Mouse (Mus musculus): ENCODE measurements at regions not wholly inside any gene's neighbourhood (a gene's known extent, or its start where the extent isn't known, plus 50 kb on each side); places are given as distances from the start of the nearest gene placed in this dataset.

DNA sequence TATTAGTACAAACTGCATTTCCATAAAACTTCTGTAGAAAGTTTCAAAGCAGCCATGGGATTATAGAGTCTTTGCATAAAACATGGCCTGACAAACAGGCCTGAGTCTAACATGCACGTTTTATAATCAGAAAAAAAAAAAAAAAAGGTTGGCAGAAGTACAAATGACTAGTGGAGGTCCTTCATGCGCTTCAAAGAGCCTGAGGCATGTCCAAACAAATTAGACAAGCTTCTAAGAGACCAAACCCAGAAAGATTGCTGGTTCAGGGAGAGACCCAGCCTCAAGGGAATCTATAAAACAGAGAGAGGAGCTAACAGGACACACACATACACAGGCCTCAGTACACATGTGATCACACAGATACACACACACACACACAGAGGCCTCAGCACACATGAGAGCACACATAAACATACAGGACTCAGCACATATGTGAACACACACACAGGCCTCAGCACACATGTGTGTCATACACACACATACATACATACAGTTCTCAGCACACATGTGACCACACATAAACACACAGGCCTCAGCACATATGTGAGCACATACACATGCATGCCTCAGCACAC lies 57.0 kb upstream of the Gnaq start:
- DNase-seq (ENCODE audit: low spot score, missing footprints): no peak
- no peak overlapping the region for H3K4me3 ChIP-seq (ENCODE audit: low read depth, low read length)

DNA sequence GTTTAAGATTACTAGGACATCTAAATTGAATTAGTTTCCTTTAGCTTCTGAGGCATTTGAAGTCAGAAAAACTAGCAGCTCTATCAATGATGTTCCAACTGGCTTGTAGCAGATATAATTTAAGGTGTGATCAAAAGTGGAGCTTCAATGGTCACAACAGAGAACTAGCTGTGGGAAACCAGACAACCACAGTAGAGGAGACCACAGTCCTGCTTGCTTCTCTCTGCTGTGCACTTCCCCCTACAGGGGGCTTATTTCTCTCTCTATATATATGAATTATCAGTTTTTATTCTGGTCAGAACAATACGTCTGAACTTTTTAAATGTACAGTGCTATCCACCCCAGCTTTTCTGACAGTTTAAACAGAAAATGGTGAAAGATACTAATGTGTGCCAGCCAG lies 57.6 kb upstream of the Gnaq start:
- 90% methylated on average over 1 of the region's 1 CpGs for WGBS

More for the DNA sequence above, 57.0 kb upstream of the Gnaq start:
- Histone ChIP-seq H3K9me3 (ENCODE audit: control insufficient read depth, low read length) (no peaks in the 10 kb centered on the region), H3K36me3 (ENCODE audit: control insufficient read depth, insufficient read depth, low read length) (no peaks in the 10 kb centered on the region), H3K4me1 (ENCODE audit: control insufficient read depth, insufficient read depth, low read length) (no peaks in the 10 kb centered on the region), H3K27ac (ENCODE audit: low read depth, low read length) (no peak overlapping the region), H3K4me2 (no peak overlapping the region), H3K9ac (ENCODE audit: low read length) (no peak overlapping the region), H3K27me3 (ENCODE audit: control insufficient read depth, insufficient read depth, low read length) (no peaks in the 10 kb centered on the region)
- WGBS: 58% methylated on average over 2 of the region's 2 CpGs
- no peak for ATAC-seq (ENCODE audit: low FRiP score)

DNA sequence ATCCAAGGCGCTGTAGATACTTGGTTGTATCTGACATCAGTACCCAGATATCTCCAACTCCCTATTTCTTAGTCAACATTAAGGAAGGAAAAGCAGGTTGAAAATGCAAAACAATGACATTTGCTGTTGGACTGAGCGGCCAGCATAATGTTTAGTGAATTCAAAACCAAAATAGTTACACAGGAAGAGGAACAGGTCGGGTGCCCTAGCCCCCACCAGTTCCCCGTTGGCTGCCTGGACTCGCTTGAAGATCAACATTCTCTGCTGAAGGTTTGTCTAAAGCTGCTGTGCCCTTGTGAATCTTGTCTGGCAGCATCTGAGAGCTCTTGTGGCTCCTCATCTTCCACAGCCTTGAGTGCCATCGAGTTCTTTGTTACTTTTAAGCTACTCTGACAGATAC lies 65.3 kb upstream of the Gnaq start:
- Histone ChIP-seq H3K9me3 (ENCODE audit: control insufficient read depth, low read length) (no peaks in the 10 kb centered on the region), H3K4me3 (ENCODE audit: low read depth, low read length) (no peak overlapping the region), H3K27ac (ENCODE audit: low read depth, low read length) (no peak overlapping the region), H3K4me1 (ENCODE audit: control insufficient read depth, insufficient read depth, low read length) (no peaks in the 10 kb centered on the region), H3K4me2 (no peak overlapping the region), H3K36me3 (ENCODE audit: control insufficient read depth, insufficient read depth, low read length) (no peaks in the 10 kb centered on the region), H3K9ac (ENCODE audit: low read length) (no peak overlapping the region), H3K27me3 (ENCODE audit: control insufficient read depth, insufficient read depth, low read length) (no peaks in the 10 kb centered on the region)
- 83% methylated on average over 6 of the region's 6 CpGs for WGBS
- DNase-seq (ENCODE audit: low spot score, missing footprints) (no peak), ATAC-seq (ENCODE audit: low FRiP score) (no peak)

More for the DNA sequence above, 57.6 kb upstream of the Gnaq start:
- no peak overlapping the region for H3K9ac ChIP-seq (ENCODE audit: low read length)
- H3K27me3 ChIP-seq (ENCODE audit: control insufficient read depth, insufficient read depth, low read length): no peaks in the 10 kb centered on the region
- ATAC-seq (ENCODE audit: low FRiP score) (no peak), DNase-seq (ENCODE audit: low spot score, missing footprints) (no peak)
- H3K4me1 ChIP-seq (ENCODE audit: control insufficient read depth, insufficient read depth, low read length): no peaks in the 10 kb centered on the region
- H3K27ac ChIP-seq (ENCODE audit: low read depth, low read length): no peak overlapping the region
- H3K4me3 ChIP-seq (ENCODE audit: low read depth, low read length): no peak overlapping the region
- no peaks in the 10 kb centered on the region for H3K36me3 ChIP-seq (ENCODE audit: control insufficient read depth, insufficient read depth, low read length)
- H3K9me3 ChIP-seq (ENCODE audit: control insufficient read depth, low read length): no peaks in the 10 kb centered on the region
- no peak overlapping the region for H3K4me2 ChIP-seq

- Histone ChIP-seq H3K36me3 (ENCODE audit: control insufficient read depth, insufficient read depth, low read length) (no peaks in the 10 kb centered on the region), H3K27me3 (ENCODE audit: control insufficient read depth, insufficient read depth, low read length) (no peaks in the 10 kb centered on the region), H3K9me3 (ENCODE audit: control insufficient read depth, low read length) (no peaks in the 10 kb centered on the region), H3K4me2 (no peak overlapping the region), H3K4me1 (ENCODE audit: control insufficient read depth, insufficient read depth, low read length) (no peaks in the 10 kb centered on the region), H3K27ac (ENCODE audit: low read depth, low read length) (no peak overlapping the region), H3K9ac (ENCODE audit: low read length) (no peak overlapping the region), H3K4me3 (ENCODE audit: low read depth, low read length) (no peak overlapping the region)
- WGBS: 95% methylated on average over 3 of the region's 3 CpGs
- ATAC-seq (ENCODE audit: low FRiP score): no peak
- DNase-seq (ENCODE audit: low spot score, missing footprints): peak; percentile 75
Measured at GRCm38 (mm10) chr19:16064911-16065310, 67.7 kb upstream of the Gnaq start.

DNA sequence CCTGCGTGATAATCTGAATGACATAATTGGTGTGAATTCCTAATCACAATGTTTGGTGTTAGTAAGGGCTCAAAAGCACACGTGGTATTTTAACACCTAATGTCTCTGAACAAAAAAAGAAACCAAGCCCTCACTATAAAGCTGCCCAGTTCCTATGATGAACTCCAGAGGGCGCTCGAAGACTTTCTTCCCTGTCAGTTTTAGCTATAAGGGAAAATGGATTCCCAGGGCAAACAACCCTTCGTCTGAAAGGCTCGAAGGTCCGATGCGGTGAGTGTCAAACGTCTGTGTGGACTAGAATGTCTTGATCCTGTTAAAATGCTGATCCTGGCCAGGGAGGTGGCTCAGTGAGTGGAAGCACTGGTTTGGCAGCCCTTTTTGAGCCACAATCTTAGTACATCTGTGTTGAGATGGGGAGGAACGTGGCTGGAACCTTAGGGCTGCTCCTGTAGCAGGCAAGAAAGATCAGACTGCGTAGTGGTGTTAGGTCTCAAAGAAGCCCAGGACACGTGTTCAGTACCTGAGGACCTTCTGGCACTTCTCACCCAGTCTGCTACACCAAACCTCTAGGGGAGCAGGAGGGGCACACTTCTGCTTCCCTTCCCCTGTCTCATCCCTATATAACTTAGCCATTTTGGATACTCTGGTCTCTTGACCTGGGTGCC lies 68.6 kb upstream of the Gnaq start:
- WGBS: 14% methylated on average over 12 of the region's 12 CpGs
- H3K27ac ChIP-seq (ENCODE audit: low read depth, low read length): no peak overlapping the region

DNA sequence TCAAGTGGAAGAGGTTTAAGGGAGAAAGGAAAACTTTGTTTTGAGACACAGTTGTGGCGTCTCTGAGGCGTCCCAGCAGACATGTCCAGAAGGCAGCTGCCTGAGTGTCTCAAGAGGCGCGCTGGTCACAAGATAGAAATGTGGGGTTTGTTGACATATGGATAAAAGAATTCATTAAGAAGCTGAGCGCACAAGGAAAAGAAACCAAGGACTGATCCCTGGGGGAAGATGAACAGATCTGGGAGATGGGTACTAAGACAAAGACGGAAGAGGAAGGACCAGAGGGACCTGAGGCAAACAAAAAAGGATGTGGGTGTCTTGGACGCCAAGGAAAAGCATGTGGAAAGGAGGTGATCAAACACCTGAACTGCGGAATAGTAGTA lies 69.1 kb upstream of the Gnaq start:
- Histone ChIP-seq H3K27ac (ENCODE audit: low read depth, low read length) (no peak overlapping the region), H3K9me3 (ENCODE audit: control insufficient read depth, low read length) (no peaks in the 10 kb centered on the region), H3K9ac (ENCODE audit: low read length) (no peak overlapping the region), H3K4me1 (ENCODE audit: control insufficient read depth, insufficient read depth, low read length) (no peaks in the 10 kb centered on the region), H3K27me3 (ENCODE audit: control insufficient read depth, insufficient read depth, low read length) (no peaks in the 10 kb centered on the region), H3K36me3 (ENCODE audit: control insufficient read depth, insufficient read depth, low read length) (no peaks in the 10 kb centered on the region), H3K4me3 (ENCODE audit: low read depth, low read length) (no peak overlapping the region), H3K4me2 (no peak overlapping the region)
- no peak for DNase-seq (ENCODE audit: low spot score, missing footprints)
- peak; percentile 39; the same call in 1 of the 2 replicates for ATAC-seq (ENCODE audit: low FRiP score)
- 55% methylated on average over 8 of the region's 8 CpGs for WGBS

More for the DNA sequence above, 68.6 kb upstream of the Gnaq start:
- H3K9ac ChIP-seq (ENCODE audit: low read length): peak overlapping the region; percentile 53
- H3K36me3 ChIP-seq (ENCODE audit: control insufficient read depth, insufficient read depth, low read length): no peaks in the 10 kb centered on the region
- H3K4me1 ChIP-seq (ENCODE audit: control insufficient read depth, insufficient read depth, low read length): no peaks in the 10 kb centered on the region
- ATAC-seq (ENCODE audit: low FRiP score) (peak; percentile 75), DNase-seq (ENCODE audit: low spot score, missing footprints) (peak; percentile 98)
- H3K4me3 ChIP-seq (ENCODE audit: low read depth, low read length): no peak overlapping the region
- no peaks in the 10 kb centered on the region for H3K9me3 ChIP-seq (ENCODE audit: control insufficient read depth, low read length)
- peak overlapping the region; percentile 34; the same call in 1 of the 2 replicates for H3K4me2 ChIP-seq
- H3K27me3 ChIP-seq (ENCODE audit: control insufficient read depth, insufficient read depth, low read length): no peaks in the 10 kb centered on the region

DNA sequence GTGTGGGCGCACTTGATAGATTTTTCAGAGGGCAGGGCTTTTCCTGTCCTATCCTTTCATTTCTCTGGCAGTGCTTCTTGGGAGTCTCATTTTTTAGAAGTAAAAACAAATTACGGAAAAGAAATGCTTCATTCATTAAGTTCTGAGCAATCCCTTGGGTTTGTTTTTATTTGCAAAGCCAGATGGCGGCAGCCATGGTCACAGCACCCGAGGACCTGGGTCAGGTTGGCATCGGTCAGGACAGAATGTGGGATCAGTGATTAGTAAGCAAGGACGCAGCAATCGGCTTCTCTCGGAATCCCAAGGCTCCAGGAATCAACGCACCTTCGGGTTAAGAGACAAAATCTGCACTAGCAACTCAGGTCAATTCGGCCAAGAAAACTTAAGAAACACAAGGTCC lies 70.8 kb upstream of the Gnaq start:
- no peaks in the 10 kb centered on the region for H3K9me3 ChIP-seq (ENCODE audit: control insufficient read depth, low read length)
- H3K27ac ChIP-seq (ENCODE audit: low read depth, low read length): no peak overlapping the region
- no peak overlapping the region for H3K4me2 ChIP-seq
- H3K36me3 ChIP-seq (ENCODE audit: control insufficient read depth, insufficient read depth, low read length): no peaks in the 10 kb centered on the region
- no peak overlapping the region for H3K9ac ChIP-seq (ENCODE audit: low read length)
- no peaks in the 10 kb centered on the region for H3K27me3 ChIP-seq (ENCODE audit: control insufficient read depth, insufficient read depth, low read length)
- H3K4me3 ChIP-seq (ENCODE audit: low read depth, low read length): no peak overlapping the region
- DNase-seq (ENCODE audit: low spot score, missing footprints): no peak
- 87% methylated on average over 11 of the region's 11 CpGs for WGBS
- no peaks in the 10 kb centered on the region for H3K4me1 ChIP-seq (ENCODE audit: control insufficient read depth, insufficient read depth, low read length)
- ATAC-seq (ENCODE audit: low FRiP score): no peak

- ATAC-seq (ENCODE audit: low FRiP score) (no peak), DNase-seq (ENCODE audit: low spot score, missing footprints) (peak; percentile 68)
- no peaks in the 10 kb centered on the region for H3K9me3 ChIP-seq (ENCODE audit: control insufficient read depth, low read length)
- no peaks in the 10 kb centered on the region for H3K36me3 ChIP-seq (ENCODE audit: control insufficient read depth, insufficient read depth, low read length)
- no peaks in the 10 kb centered on the region for H3K4me1 ChIP-seq (ENCODE audit: control insufficient read depth, insufficient read depth, low read length)
- no peak overlapping the region for H3K9ac ChIP-seq (ENCODE audit: low read length)
- no peak overlapping the region for H3K4me3 ChIP-seq (ENCODE audit: low read depth, low read length)
- no peak overlapping the region for H3K27ac ChIP-seq (ENCODE audit: low read depth, low read length)
- no peaks in the 10 kb centered on the region for H3K27me3 ChIP-seq (ENCODE audit: control insufficient read depth, insufficient read depth, low read length)
- H3K4me2 ChIP-seq: no peak overlapping the region
- WGBS: 83% methylated on average over 4 of the region's 4 CpGs
Measured at GRCm38 (mm10) chr19:16059026-16059425, 73.6 kb upstream of the Gnaq start.

- Histone ChIP-seq H3K9me3 (ENCODE audit: control insufficient read depth, low read length) (no peaks in the 10 kb centered on the region), H3K4me1 (ENCODE audit: control insufficient read depth, insufficient read depth, low read length) (peaks cover 4% of the 10 kb centered on the region; the same call in 1 of the 2 replicates), H3K4me3 (ENCODE audit: low read depth, low read length) (peak overlapping the region; percentile 21; the same call in 1 of the 2 replicates), H3K36me3 (ENCODE audit: control insufficient read depth, insufficient read depth, low read length) (no peaks in the 10 kb centered on the region), H3K4me2 (peak overlapping the region; percentile 49), H3K9ac (ENCODE audit: low read length) (peak overlapping the region; percentile 24; the same call in 1 of the 2 replicates), H3K27ac (ENCODE audit: low read depth, low read length) (peak overlapping the region; percentile 57), H3K27me3 (ENCODE audit: control insufficient read depth, insufficient read depth, low read length) (no peaks in the 10 kb centered on the region)
- ATAC-seq (ENCODE audit: low FRiP score) (peak; percentile 90), DNase-seq (ENCODE audit: low spot score, missing footprints) (peak; percentile 95)
- 5% methylated on average over 18 of the region's 18 CpGs for WGBS
Measured at GRCm38 (mm10) chr19:16050220-16051055, 65.6 kb upstream of the Cep78 start.

Data from midbrain, embryonic 11.5 days (tissue).